Mouse (Mus musculus) liver, postnatal 0 days (tissue): Measurements from ENCODE around the gene Mrnip.

Experiments
- CTCF ChIP-seq: sonication (generic); IDR thresholded peaks from 2 replicates; pipeline ENCODE4 v1.5.1; 2016; ENCODE audit warnings: antibody characterized with exemption, low read depth
- EP300 ChIP-seq: IDR thresholded peaks from 2 replicates; pipeline ENCODE4 v1.6.1; 2016; ENCODE audit warnings: antibody characterized with exemption, low read depth, mild to moderate bottlenecking

- TF ChIP-seq EP300 (no peak), CTCF (no peak)
Observed at GRCm38 (mm10) chr11:50149603-50150150, 24.6 kb upstream of the Mrnip start.
